Mouse (Mus musculus): ENCODE data around the gene Nrcam.

DNA sequence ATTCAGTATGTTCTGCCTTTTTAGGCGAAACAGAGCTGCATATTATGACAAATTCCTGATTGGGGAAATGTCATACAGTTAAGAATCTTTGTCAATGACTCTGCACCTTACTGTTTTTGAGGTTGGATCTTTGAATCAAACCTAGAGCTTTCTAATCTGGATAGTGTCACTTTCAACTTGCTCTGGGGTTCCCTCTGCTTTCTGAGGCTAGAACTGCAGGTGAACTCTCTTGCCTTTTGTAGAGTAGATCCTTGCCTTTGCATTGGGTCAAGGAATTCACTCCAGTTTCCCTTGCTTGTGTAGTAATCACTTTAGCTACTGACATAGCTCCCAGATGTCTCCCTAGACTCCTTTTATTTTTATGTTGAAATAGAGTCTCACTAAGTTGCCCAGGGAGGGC lies 123.1 kb downstream of the Nrcam start:
- TF ChIP-seq CTCF (IDR thresholded peaks at IDR 0.05; ENCODE audit: control insufficient read depth, insufficient read depth, low read length), result no peak
- TF ChIP-seq POLR2A (IDR thresholded peaks at IDR 0.05; ENCODE audit: borderline replicate concordance, control insufficient read depth, low read depth, low read length), result no peak

Data from bone marrow, adult 2 months (tissue).